Mouse (Mus musculus) megakaryocyte, embryonic 14.5 days (primary cell): ENCODE data around the gene Lgals9.

ENCODE experiments used
- FLI1 ChIP-seq: IDR thresholded peaks from 2 replicates; pipeline ENCODE4 v1.6.1; 2012; ENCODE audit warnings: low read length, inconsistent platforms, mixed read lengths
- GATA1 ChIP-seq: IDR thresholded peaks from 3 replicates; pipeline ENCODE4 v1.6.1; 2012; ENCODE audit warnings: mixed read lengths, low read length, inconsistent platforms, borderline replicate concordance

DNA sequence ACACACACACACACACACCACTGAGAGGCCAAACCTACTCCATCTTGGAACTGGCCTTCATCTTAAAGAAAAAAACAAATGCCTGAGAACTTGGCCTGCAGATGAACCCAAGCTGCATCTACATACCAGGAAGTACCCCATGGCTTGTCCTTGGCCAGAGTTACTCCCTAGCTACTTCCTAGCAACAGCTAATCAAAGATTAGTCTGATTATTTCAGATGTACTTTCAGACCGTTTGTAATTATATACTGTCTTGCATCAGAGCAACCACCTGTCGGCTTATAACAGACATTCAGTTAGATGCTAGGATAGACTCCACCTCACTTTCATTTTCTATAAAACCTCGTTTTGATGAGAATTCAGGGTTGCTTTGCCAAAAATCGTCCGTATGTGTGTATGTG is 21.7 kb upstream of the Lgals9 start:
- no peak for TF ChIP-seq GATA1
- TF ChIP-seq FLI1 = no peak
